Mouse (Mus musculus) lung, postnatal 0 days (tissue): ENCODE measurements around the gene Hist1h2ba.

Experiments
- CTCF ChIP-seq: IDR thresholded peaks from 2 replicates; pipeline ENCODE4 v1.5.1; 2016; ENCODE audit warnings: antibody characterized with exemption, mild to moderate bottlenecking
- EP300 ChIP-seq: IDR thresholded peaks from 2 replicates; pipeline ENCODE4 v1.6.1; 2016; ENCODE audit warnings: antibody characterized with exemption, mild to moderate bottlenecking, control low read depth

- 0 out of 2 replicates have a peak, but pooled peaks have one; percentile 1 for TF ChIP-seq CTCF
- TF ChIP-seq EP300: no peak
These were observed 3.1 kb downstream of the Hist1h2ba start for GRCm38 (mm10) chr13:23930904-23931303.
